Mouse (Mus musculus): ENCODE measurements at regions not wholly inside any gene's neighbourhood (a gene's known extent, or its start where the extent isn't known, plus 50 kb on each side); places are given as distances from the start of the nearest gene placed in this dataset.

- TF ChIP-seq POLR2A (IDR thresholded peaks at IDR 0.05; ENCODE audit: insufficient read depth, low read depth, low read length) (no peak), CTCF (IDR thresholded peaks at IDR 0.05; ENCODE audit: insufficient read depth, low read depth, low read length) (no peak)
Measured at GRCm38 (mm10) chr7:133441169-133441568, 160.8 kb downstream of the Tex36 start.

Data from olfactory bulb, adult 2 months (tissue).